Mouse (Mus musculus): ENCODE measurements around the gene Pithd1. TPM values are rescaled to one million over a fixed set of nuclear protein-coding genes. Genes with fewer than 3 reads are reported as not detected.

The Pithd1 gene
- 25.7 TPM for polyA plus RNA-seq (2021)

DNA sequence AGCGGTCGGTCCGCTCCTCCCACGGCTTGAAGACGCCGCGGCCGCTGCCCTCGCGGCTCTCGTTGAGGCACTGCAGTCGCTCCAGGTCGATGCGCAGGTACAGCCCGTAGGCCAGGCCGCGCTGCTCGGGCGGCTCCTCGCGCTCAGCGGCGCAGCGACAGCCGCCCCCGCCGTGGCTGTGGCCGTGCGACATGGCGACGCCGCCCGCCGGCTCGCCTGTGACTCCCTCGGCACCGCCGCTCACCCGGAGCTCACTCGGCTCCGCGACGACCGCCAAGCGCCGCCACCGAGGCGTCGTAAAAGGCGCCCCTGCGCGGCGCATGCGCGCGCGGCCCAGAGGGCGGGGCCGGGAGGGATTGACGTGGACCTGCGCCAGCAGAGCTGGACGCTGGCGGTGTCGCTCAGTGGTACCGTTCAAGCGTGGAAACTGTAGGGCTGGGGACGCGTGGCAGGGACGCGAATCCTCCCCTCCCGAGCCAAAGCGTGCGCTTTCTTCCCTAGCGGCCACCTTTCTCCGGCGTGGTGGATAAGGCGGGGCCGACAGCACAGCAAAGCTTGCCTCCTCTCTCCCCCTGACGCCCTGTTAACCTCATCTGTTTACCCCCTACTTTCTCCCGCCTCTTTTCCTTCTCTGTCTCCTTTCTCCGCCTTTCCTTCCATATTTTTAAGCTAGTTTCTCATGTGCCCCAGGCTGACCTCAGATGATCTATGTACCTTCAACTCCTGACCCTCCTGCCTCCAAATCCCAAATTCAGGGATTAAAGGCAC lies at the start of gene Pithd1:
Pithd1 (minus strand) TSS at position 322 of the 768 bp plus-strand sequence.
- no peak for TF ChIP-seq CTCF (IDR thresholded peaks at IDR 0.05)
- H3K27me3 ChIP-seq: no peaks in the 10 kb centered on the region
- DNase-seq (ENCODE audit: low read depth, low spot score) (no peak), ATAC-seq (peak; percentile 64)
- ChIA-PET POLR2A (interaction anchor here (0.6 to 1.5 kb wide), 3 partner anchors 24 to 92 kb away, joined by 3 to 5 read pairs (median 3); partner anchors contain the start of gene Gale), CTCF (no interaction called here)
- in situ Hi-C loops (cut with MboI; ENCODE audit: low pct_unique_long_range_greater_than_20kb): no loop called here

DNA sequence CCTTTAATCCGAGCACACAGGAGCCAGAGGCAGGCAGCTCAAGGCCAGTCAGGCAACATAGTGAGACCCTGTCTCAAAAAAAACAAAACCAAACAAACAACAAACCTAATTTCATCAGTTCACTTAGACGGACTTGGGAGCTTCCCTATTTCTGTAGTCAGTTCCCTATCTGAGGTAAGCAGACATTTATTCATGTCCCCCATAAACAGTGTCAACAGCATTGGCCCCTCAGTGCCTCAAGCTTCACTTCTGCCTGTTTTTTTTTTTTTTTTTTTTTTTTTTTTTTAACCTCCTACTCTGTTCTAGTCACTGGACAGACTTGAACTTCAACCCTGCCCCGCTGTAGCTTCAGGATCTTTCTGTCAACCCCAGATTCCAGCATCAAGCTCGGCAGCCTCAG lies 48.0 kb upstream of the Pithd1 start:
- no peaks in the 10 kb centered on the region for H3K27me3 ChIP-seq
- ChIA-PET CTCF (interaction anchor here (1.0 kb wide), 1 partner anchor 11 kb away, joined by 3 read pairs; no protein-coding TSS in a partner anchor), POLR2A (interaction anchor here (0.6 to 1.9 kb wide), 3 partner anchors 13 to 22 kb away, joined by 3 to 5 read pairs (median 4); no protein-coding TSS in a partner anchor)
- in situ Hi-C loops (cut with MboI; ENCODE audit: low pct_unique_long_range_greater_than_20kb): no loop called here
- DNase-seq (ENCODE audit: low read depth, low spot score): no peak
- TF ChIP-seq CTCF (IDR thresholded peaks at IDR 0.05): no peak
- ATAC-seq: no peak

GRCm38 (mm10) chr4:136033231-136033630 lies 46.2 kb upstream of the Pithd1 start:
- ChIA-PET CTCF (interaction anchor here (1.7 kb wide), 1 partner anchor 15 kb away, joined by 4 read pairs; no protein-coding TSS in a partner anchor), POLR2A (no interaction called here)
- H3K27me3 ChIP-seq: no peaks in the 10 kb centered on the region
- no peak for ATAC-seq
- no peak for DNase-seq (ENCODE audit: low read depth, low spot score)
- in situ Hi-C loops (cut with MboI; ENCODE audit: low pct_unique_long_range_greater_than_20kb): no loop called here
- TF ChIP-seq CTCF (IDR thresholded peaks at IDR 0.05): no peak

- no peak for DNase-seq (ENCODE audit: low read depth, low spot score)
Measured at GRCm38 (mm10) chr4:136030968-136031909, 44.2 kb upstream of the Pithd1 start.

DNA sequence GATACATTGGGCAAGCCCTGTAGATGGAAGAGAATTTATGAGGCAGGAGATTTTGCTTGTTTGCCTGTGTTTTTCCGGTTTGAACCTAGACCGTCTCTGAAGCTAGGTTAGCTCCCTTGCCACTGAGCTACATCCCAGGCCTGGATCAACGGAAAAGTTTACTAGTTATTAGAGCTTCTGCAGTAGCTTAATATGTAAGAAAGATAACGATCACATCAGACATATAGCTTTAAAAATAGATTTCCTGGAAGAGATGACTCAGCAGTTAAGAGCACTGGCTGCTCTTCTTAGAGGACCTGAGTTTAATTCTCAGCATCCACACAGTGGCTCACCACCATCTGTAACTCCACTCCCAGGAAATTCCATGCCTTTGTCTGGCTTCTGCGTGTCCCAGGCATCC lies 41.6 kb upstream of the Pithd1 start:
- H3K27me3 ChIP-seq: no peaks in the 10 kb centered on the region
- CTCF ChIA-PET: interaction anchor here (1.6 kb wide), 1 partner anchor 14 kb away, joined by 4 read pairs; no protein-coding TSS in a partner anchor
- in situ Hi-C loops (cut with MboI; ENCODE audit: low pct_unique_long_range_greater_than_20kb): no loop called here
- no peak for TF ChIP-seq CTCF (IDR thresholded peaks at IDR 0.05)
- POLR2A ChIA-PET: no interaction called here
- ATAC-seq (no peak), DNase-seq (ENCODE audit: low read depth, low spot score) (no peak)

More at GRCm38 (mm10) chr4:136030968-136031909, 44.2 kb upstream of the Pithd1 start:
- no peak for ATAC-seq
- TF ChIP-seq CTCF (IDR thresholded peaks at IDR 0.05): no peak
- H3K27me3 ChIP-seq: no peaks in the 10 kb centered on the region
- ChIA-PET POLR2A (interaction anchor here (0.6 kb wide), 1 partner anchor 1933 kb away, joined by 5 read pairs; no protein-coding TSS in a partner anchor), CTCF (no interaction called here)
- in situ Hi-C loops (cut with MboI; ENCODE audit: low pct_unique_long_range_greater_than_20kb): no loop called here

- no peak for ATAC-seq
- ChIA-PET POLR2A (no interaction called here), CTCF (interaction anchor here (1.6 kb wide), 1 partner anchor 14 kb away, joined by 4 read pairs; no protein-coding TSS in a partner anchor)
- no peak for TF ChIP-seq CTCF (IDR thresholded peaks at IDR 0.05)
- in situ Hi-C loops (cut with MboI; ENCODE audit: low pct_unique_long_range_greater_than_20kb): no loop called here
- no peak for DNase-seq (ENCODE audit: low read depth, low spot score)
- no peaks in the 10 kb centered on the region for H3K27me3 ChIP-seq
Measured at GRCm38 (mm10) chr4:136028132-136028564, 41.1 kb upstream of the Pithd1 start.

DNA sequence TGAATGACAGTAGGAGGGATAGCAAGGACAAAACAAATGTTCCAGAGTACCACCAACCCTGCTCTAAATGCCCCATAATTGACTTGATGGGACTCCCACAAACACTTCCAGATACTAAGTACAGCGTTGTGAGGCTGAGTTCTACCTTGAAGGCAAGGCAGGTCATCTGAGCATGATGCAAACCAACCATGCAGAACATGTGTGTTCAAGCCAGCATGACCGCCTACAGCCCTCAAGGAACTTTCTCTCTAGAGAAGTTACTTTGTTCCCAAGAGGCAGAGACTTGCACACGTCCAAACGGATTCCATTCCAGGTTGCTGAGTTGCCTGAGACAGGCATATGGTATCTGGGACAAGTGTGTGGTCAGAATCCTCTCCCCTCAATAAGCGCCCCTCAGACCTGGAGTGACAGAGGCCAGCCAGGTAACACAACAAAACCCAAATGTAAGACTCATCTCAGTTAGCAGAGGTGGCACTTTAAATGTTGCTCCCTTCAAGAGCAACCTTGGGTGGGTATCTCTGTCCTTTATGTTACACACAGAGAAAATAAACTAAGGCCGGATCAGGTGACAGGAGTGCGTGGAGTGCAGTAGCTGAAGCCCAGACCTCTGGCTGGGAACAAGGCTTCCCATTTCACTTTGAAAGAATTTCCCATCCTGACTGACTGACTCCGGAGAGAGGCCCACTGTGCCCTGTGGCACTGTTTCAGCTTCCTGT lies 40.5 kb upstream of the Pithd1 start:
- ATAC-seq (no peak), DNase-seq (ENCODE audit: low read depth, low spot score) (no peak)
- H3K27me3 ChIP-seq: no peaks in the 10 kb centered on the region
- ChIA-PET POLR2A (no interaction called here), CTCF (no interaction called here)
- in situ Hi-C loops (cut with MboI; ENCODE audit: low pct_unique_long_range_greater_than_20kb): no loop called here
- no peak for TF ChIP-seq CTCF (IDR thresholded peaks at IDR 0.05)

DNA sequence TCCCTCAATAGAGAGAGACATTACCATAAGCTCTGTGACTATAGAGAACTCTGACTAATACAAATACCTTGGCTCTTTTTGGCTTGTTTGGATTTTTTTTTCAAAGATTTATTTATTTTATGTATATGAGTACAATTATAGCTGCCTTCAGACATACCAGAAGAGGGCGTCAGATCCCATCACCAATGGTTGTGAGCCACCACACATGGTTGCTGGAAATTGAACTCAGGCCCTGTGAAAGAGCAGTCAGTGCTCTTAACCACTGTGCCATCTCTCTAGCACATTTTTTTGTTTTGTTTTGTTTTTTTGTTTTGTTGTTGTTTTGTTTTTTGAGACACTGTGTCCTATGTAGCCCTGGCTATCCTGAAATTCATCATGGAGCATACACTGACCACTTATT lies 38.3 kb upstream of the Pithd1 start:
- DNase-seq (ENCODE audit: low read depth, low spot score) (no peak), ATAC-seq (no peak)
- in situ Hi-C loops (cut with MboI; ENCODE audit: low pct_unique_long_range_greater_than_20kb): no loop called here
- ChIA-PET POLR2A (no interaction called here), CTCF (no interaction called here)
- no peaks in the 10 kb centered on the region for H3K27me3 ChIP-seq
- no peak for TF ChIP-seq CTCF (IDR thresholded peaks at IDR 0.05)

GRCm38 (mm10) chr4:136022924-136023323 lies 35.9 kb upstream of the Pithd1 start:
- in situ Hi-C loops (cut with MboI; ENCODE audit: low pct_unique_long_range_greater_than_20kb): no loop called here
- CTCF ChIA-PET: no interaction called here
- ATAC-seq (no peak), DNase-seq (ENCODE audit: low read depth, low spot score) (no peak)
- no peaks in the 10 kb centered on the region for H3K27me3 ChIP-seq
- no peak for TF ChIP-seq CTCF (IDR thresholded peaks at IDR 0.05)
- POLR2A ChIA-PET: no interaction called here

- ChIA-PET POLR2A (no interaction called here), CTCF (no interaction called here)
- in situ Hi-C loops (cut with MboI; ENCODE audit: low pct_unique_long_range_greater_than_20kb): no loop called here
- DNase-seq (ENCODE audit: low read depth, low spot score): peak; percentile 83
- no peak for TF ChIP-seq CTCF (IDR thresholded peaks at IDR 0.05)
- peak; percentile 94 for ATAC-seq
- no peaks in the 10 kb centered on the region for H3K27me3 ChIP-seq
Measured at GRCm38 (mm10) chr4:136021549-136022047, 34.5 kb upstream of the Pithd1 start, which contains the start of gene Eloa. Eloa (minus strand) TSS chr4:136021763.
